Mouse (Mus musculus): ENCODE results near the gene Pkn3. TPM values are rescaled to one million over a fixed set of nuclear protein-coding genes. Genes with fewer than 3 reads are reported as not detected.

Gene Pkn3
- total RNA-seq, 2 experiments from 2014 or later = 1.8 to 2.2 TPM

- intact Hi-C loops (cut with DNase I) = no loop called here
Measured at GRCm38 (mm10) chr2:30087310-30087709, 9.8 kb downstream of the Pkn3 start.

DNA sequence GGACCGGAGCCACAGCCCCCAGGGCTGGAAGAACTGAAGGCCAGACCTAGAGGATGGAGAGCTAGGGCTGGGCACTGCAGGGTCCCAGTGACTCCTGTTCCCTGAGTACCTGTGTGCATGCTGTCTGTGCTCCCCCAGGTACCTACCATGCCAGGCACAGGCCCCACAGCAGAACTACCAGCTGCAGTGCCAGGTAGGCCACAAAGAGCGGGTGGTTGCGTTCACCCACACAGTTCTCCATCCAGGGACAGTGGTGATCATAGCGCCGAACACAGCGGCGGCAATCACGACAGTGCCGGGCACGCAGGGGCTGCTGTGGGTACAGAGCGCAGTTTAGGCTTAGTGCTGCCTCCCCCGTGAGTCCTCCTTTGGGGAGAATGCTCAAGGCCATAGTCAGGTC is 14.0 kb downstream of the Pkn3 start:
- no peak for DNase-seq (ENCODE audit: low spot score in 2 of 2)

More at GRCm38 (mm10) chr2:30087310-30087709, 9.8 kb downstream of the Pkn3 start:
- no peak for DNase-seq (ENCODE audit: low spot score in 2 of 2)

GRCm38 (mm10) chr2:30092280-30092918 is 14.9 kb downstream of the Pkn3 start:
- intact Hi-C loops (cut with DNase I) = no loop called here
- no peak for DNase-seq (ENCODE audit: low spot score in 2 of 2)

More for the DNA sequence above, 14.0 kb downstream of the Pkn3 start:
- intact Hi-C loops (cut with DNase I) = no loop called here

GRCm38 (mm10) chr2:30093471-30094207 is 16.2 kb downstream of the Pkn3 start, which contains the start of gene Zdhhc12:
Gene Zdhhc12 (minus strand): TSS chr2:30093648.
- intact Hi-C loops (cut with DNase I) = no loop called here
- peak; percentile 89 to 93 for DNase-seq (ENCODE audit: low spot score in 2 of 2)

GRCm38 (mm10) chr2:30094208-30094588 is 16.7 kb downstream of the Pkn3 start:
- intact Hi-C loops (cut with DNase I) = no loop called here
- DNase-seq (ENCODE audit: low spot score in 2 of 2) = no peak

DNA sequence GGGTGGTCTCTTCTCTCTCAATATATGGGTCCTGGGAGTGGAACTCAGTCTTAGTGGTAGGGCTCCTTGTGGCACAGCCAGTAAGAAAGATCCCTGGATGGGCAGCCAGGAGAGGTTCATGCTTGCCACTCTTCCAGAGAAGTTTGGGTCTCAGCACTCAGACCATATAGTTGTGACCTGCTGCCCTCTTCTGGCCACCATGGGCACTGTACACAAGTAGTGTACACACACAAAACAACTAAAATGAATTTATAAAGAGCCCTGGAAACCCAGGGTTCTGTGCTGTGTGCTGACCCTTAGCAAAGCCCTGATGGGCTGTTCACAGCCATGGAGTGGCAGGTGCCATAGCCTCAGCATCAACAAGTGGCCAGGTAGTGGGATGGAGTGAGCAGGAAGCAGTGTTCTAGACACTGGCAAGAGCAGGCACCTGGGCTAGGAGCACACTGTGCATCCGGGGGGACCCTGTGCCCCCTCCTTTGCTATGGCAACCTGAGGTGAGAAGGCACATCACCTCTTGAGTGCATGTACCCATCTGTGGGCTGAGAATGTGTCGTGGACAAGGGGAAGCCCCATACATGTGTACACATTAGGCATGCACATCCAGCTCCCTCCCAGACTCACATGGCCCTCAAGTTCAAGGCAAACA is 18.5 kb downstream of the Pkn3 start:
- DNase-seq (ENCODE audit: low spot score in 2 of 2) = peak; percentile 46 to 54
- intact Hi-C loops (cut with DNase I) = no loop called here

GRCm38 (mm10) chr2:30100214-30100613 is 22.7 kb downstream of the Pkn3 start:
- intact Hi-C loops (cut with DNase I) = no loop called here
- no peak for DNase-seq (ENCODE audit: low spot score in 2 of 2)

GRCm38 (mm10) chr2:30106364-30106763 is 28.9 kb downstream of the Pkn3 start:
- intact Hi-C loops (cut with DNase I) = no loop called here
- peak; percentile 61 for DNase-seq (ENCODE audit: low spot score in 2 of 2)

GRCm38 (mm10) chr2:30107646-30108045 is 30.2 kb downstream of the Pkn3 start:
- DNase-seq (ENCODE audit: low spot score in 2 of 2) = no peak
- intact Hi-C loops (cut with DNase I) = no loop called here

- DNase-seq (ENCODE audit: low spot score in 2 of 2) = no peak
- intact Hi-C loops (cut with DNase I) = no loop called here
Measured at GRCm38 (mm10) chr2:30108260-30108659, 30.8 kb downstream of the Pkn3 start.

DNA sequence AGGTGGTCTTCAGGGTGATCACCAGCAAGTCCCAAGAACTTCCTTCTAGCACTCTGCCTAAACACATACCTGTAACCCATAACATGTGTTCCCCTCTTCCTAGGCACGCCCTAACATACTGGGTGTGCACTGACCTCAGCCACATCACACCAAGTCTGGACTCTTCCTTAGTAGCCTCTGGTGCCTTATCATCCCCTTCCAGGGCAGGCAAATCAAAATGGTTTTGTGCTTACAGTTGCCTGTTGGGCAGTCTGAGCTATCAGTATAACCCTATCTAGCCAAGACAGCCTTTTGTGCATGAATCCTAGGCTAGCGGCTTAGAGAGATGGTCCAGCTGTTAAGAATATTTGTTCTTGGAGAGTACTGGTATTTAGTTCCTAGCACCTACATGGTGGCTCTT is 34.0 kb downstream of the Pkn3 start:
- intact Hi-C loops (cut with DNase I) = no loop called here
- no peak for DNase-seq (ENCODE audit: low spot score in 2 of 2)

- no peak for DNase-seq (ENCODE audit: low spot score in 2 of 2)
- intact Hi-C loops (cut with DNase I) = no loop called here
Measured at GRCm38 (mm10) chr2:30112564-30112963, 35.1 kb downstream of the Pkn3 start.

GRCm38 (mm10) chr2:30119641-30120051 is 42.2 kb downstream of the Pkn3 start:
- DNase-seq (ENCODE audit: low spot score in 2 of 2) = peak; percentile 69 to 86
- intact Hi-C loops (cut with DNase I) = loop anchor here (5.0 kb wide), 1 partner anchor 53 kb away; the partner anchor contains the start of gene Endog

DNA sequence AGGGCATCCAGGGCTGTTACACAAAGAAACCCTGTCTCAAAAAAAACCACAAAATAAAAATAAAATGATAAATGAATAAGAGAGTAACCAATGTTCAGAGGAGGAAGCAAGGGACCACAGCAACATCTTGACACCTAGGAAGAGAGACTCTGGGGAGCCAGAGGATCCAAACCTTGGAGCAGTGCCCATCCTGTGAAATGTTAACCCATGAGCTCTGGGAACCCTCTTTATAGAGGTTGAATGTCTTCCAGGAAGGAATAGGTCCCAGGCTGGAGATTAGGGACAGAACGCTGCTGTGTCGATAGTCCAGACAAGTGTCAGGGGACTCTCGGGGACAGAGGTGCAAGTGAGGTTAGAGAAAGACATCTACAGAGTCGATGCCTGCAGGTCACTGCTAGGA is 42.8 kb downstream of the Pkn3 start:
- intact Hi-C loops (cut with DNase I) = loop anchor here (5.0 kb wide), 1 partner anchor 52 kb away; the partner anchor contains the start of gene Endog
- no peak for DNase-seq (ENCODE audit: low spot score in 2 of 2)

DNA sequence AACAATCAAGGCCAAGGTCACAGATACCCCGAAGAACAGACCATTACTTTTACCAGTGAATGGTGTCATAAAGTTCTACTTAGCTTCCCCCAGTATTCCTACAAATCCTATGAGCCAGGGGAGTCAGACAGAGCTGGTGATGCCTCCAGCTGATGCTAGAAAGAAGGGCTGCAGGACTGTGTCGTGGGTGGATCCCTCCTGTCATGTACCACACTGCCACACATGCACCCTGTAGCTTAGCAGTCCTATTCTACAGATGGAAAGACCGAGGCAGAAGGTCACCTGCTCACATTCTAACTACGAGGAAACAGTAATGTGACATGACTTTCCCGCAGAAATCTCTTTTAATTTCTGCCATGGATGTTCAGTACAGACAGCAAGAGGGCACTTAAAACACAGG is 45.3 kb downstream of the Pkn3 start:
- intact Hi-C loops (cut with DNase I) = loop anchor here (5.0 kb wide), 1 partner anchor 50 kb away; the partner anchor contains the start of gene Endog
- no peak for DNase-seq (ENCODE audit: low spot score in 2 of 2)

DNA sequence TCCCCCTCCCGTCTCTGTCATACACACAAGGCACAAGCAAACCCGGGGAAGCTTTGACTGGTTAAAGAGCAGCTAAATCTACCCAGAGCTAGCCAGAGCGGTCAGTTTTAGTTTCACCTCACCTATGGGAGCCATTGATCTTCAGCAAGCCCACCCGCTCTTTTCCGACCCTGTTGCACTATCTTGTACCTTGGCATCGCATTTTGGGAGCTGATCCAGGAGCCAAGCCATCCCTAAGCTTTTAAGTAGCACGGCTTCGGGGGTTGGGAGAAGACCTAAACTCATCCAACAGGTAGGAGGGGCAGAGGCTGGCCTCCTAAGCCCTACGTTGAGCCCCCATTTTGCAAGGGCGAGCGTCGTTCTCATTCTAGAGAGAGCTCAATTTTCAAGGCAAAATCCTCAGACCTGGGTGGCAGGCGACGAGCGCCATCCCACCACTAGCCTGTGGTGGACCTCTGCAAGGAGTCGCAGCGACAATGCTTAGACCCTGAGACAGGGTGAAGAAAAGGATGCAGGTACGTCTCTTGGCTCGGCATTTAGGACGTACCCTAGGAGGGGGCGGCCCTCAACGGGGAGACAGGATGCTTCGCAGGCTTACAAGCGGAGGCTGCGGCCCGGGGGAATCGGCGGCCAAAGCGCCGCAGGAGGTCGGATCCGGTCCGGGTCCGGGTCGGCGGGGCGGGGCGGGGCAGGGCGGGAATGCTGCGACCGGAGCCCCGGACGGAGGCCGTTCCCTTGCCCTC is 46.4 kb downstream of the Pkn3 start:
- intact Hi-C loops (cut with DNase I) = loop anchor here (5.0 kb wide), 1 partner anchor 48 kb away; the partner anchor contains the start of gene Endog
- peak in 1 of 2 experiments; percentile 18 for DNase-seq (ENCODE audit: low spot score in 2 of 2)

- intact Hi-C loops (cut with DNase I) = loop anchor here (5.0 kb wide), 2 partner anchors 38 to 48 kb away; partner anchors contain the start of gene Endog
- peak; percentile 94 to 95 for DNase-seq (ENCODE audit: low spot score in 2 of 2)
Measured at GRCm38 (mm10) chr2:30124472-30125274, 47.2 kb downstream of the Pkn3 start, which contains the start of gene Zer1. Gene Zer1 (minus strand): TSS chr2:30124585.

GRCm38 (mm10) chr2:30128789-30129188 is 51.3 kb downstream of the Pkn3 start:
- peak; percentile 51 to 66 for DNase-seq (ENCODE audit: low spot score in 2 of 2)
- intact Hi-C loops (cut with DNase I) = loop anchor here (5.0 kb wide), 1 partner anchor 34 kb away; no protein-coding TSS in a partner anchor
